Mouse (Mus musculus) liver, embryonic 14.5 days (tissue): ENCODE data around the gene Hspd1.

Source experiments
- CTCF ChIP-seq: IDR thresholded peaks from 2 replicates; pipeline ENCODE4 v1.5.1; 2016; ENCODE audit warnings: antibody characterized with exemption, low read depth, control low read depth
- EP300 ChIP-seq: IDR thresholded peaks from 2 replicates; pipeline ENCODE4 v1.6.1; 2016; ENCODE audit warnings: antibody characterized with exemption, low read depth

DNA sequence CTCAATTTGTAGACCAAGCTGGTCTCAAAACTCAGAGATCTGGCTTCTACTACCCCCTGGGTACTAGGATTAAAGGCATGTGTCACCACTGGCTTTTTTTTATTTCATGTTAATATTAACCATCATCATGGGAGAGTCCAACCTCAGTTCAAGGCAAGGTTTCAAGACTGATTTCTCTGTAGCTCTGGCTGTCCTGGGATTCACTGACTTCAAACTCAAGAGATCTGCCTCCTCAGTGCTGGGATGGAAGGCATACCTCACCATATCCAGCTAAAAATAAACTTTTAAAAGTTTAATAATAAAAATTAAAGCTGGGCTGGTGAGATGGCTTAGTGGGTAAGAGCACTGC is 11.7 kb downstream of the Hspd1 start:
- no peak for TF ChIP-seq CTCF
- TF ChIP-seq EP300, result no peak
